Mouse (Mus musculus) gastrocnemius, adult 18-20 months (tissue): ENCODE measurements around the gene Cep95. TPM values are rescaled to one million over a fixed set of nuclear protein-coding genes. Genes with fewer than 3 reads are reported as not detected.
A peak's percentile ranks its signal among the peaks of the same experiment; 100 is the strongest.

Experiments used
- DNase-seq: peaks from one replicate; pipeline ENCODE4 v3.0.0; 2021; ENCODE audit warnings: low spot score
- total RNA-seq, 2 experiments: library from RNA; stranded (reverse); gene quantifications; 2 replicates each; pipeline ENCODE4 v1.2.3; 2021

Gene Cep95
- total RNA-seq, 2 experiments from 2014 or later = 2.7 to 4.7 TPM

GRCm38 (mm10) chr11:106812410-106813136 is 23.5 kb downstream of the Cep95 start:
- DNase-seq = no peak

GRCm38 (mm10) chr11:106814601-106815320 is 25.7 kb downstream of the Cep95 start:
- DNase-seq = no peak

- DNase-seq = no peak
Observed at GRCm38 (mm10) chr11:106815331-106815730, 26.3 kb downstream of the Cep95 start.

GRCm38 (mm10) chr11:106815761-106816160 is 26.7 kb downstream of the Cep95 start:
- no peak for DNase-seq

GRCm38 (mm10) chr11:106816316-106816715 is 27.3 kb downstream of the Cep95 start:
- DNase-seq = no peak

GRCm38 (mm10) chr11:106817156-106817555 is 28.1 kb downstream of the Cep95 start:
- no peak for DNase-seq

GRCm38 (mm10) chr11:106817808-106818207 is 28.8 kb downstream of the Cep95 start:
- DNase-seq = peak; percentile 30

GRCm38 (mm10) chr11:106818341-106818740 is 29.3 kb downstream of the Cep95 start:
- no peak for DNase-seq

GRCm38 (mm10) chr11:106819595-106819994 is 30.5 kb downstream of the Cep95 start:
- DNase-seq = no peak

- no peak for DNase-seq
Observed at GRCm38 (mm10) chr11:106820252-106820651, 31.2 kb downstream of the Cep95 start.

GRCm38 (mm10) chr11:106820972-106821371 is 31.9 kb downstream of the Cep95 start:
- peak; percentile 62 for DNase-seq

- no peak for DNase-seq
Observed at GRCm38 (mm10) chr11:106821397-106821796, 32.3 kb downstream of the Cep95 start.

- no peak for DNase-seq
Observed at GRCm38 (mm10) chr11:106822491-106822890, 33.4 kb downstream of the Cep95 start.

GRCm38 (mm10) chr11:106822911-106823310 is 33.9 kb downstream of the Cep95 start:
- no peak for DNase-seq

- DNase-seq = no peak
Observed at GRCm38 (mm10) chr11:106823741-106824140, 34.7 kb downstream of the Cep95 start.

GRCm38 (mm10) chr11:106824403-106824802 is 35.4 kb downstream of the Cep95 start:
- no peak for DNase-seq

- DNase-seq = no peak
Observed at GRCm38 (mm10) chr11:106828079-106828478, 39.0 kb downstream of the Cep95 start.

GRCm38 (mm10) chr11:106842002-106842401 is 53.0 kb downstream of the Cep95 start:
- DNase-seq = no peak

GRCm38 (mm10) chr11:106851438-106851837 is 62.4 kb downstream of the Cep95 start:
- no peak for DNase-seq
